In genomic region chr14:91326683-91327098, GRCm38 (mm10) we compare ENCODE assay signal across 20 mouse cellular contexts.
DNase-seq lines count a peak whose midpoint lies in the region; ATAC-seq and TF ChIP-seq lines count a peak whose summit lies in the region.
"Had no signal": no experiment of that assay in that cellular context is flagged by ENCODE, and none has a peak within 500 bp of the region (broad histone marks: within the 10 kb centered on the region; RNA-seq: fewer than 3 reads in every experiment).

No protein-coding gene starts in this region.

- no peak overlapping the region for H3K27ac ChIP-seq in forebrain, embryonic 14.5 days (ENCODE audit: low read depth, low read length)
- H3K27ac ChIP-seq in forebrain, embryonic 10.5 days = no peak overlapping the region
- no peak overlapping the region for H3K27ac ChIP-seq in hindbrain, embryonic 16.5 days (ENCODE audit: low read depth, low read length)
- H3K27ac ChIP-seq in neural tube, embryonic 13.5 days (replicated peaks) = peak overlapping the region; percentile 50; the same call in 1 of the 2 replicates
- no peak overlapping the region for H3K27ac ChIP-seq in layer of hippocampus, adult 2 months
- H3K27ac ChIP-seq in intestine, embryonic 15.5 days = no peak overlapping the region
- H3K27ac ChIP-seq: limb, embryonic 15.5 days had no signal

- no peaks in the 10 kb centered on the region for H3K36me3 ChIP-seq in forebrain, embryonic 14.5 days (ENCODE audit: control insufficient read depth, insufficient read depth, low read length)
- no peaks in the 10 kb centered on the region for H3K36me3 ChIP-seq in forebrain, embryonic 10.5 days (replicated peaks)
- no peaks in the 10 kb centered on the region for H3K36me3 ChIP-seq in hindbrain, embryonic 16.5 days (ENCODE audit: control insufficient read depth, insufficient read depth, low read length)
- H3K36me3 ChIP-seq in neural tube, embryonic 13.5 days = no peaks in the 10 kb centered on the region
- no peaks in the 10 kb centered on the region for H3K36me3 ChIP-seq in intestine, embryonic 15.5 days
- H3K36me3 ChIP-seq: limb, embryonic 15.5 days had no signal

- H3K4me1 ChIP-seq in forebrain, embryonic 14.5 days (ENCODE audit: control insufficient read depth, insufficient read depth, low read length) = no peaks in the 10 kb centered on the region
- no peaks in the 10 kb centered on the region for H3K4me1 ChIP-seq in forebrain, embryonic 10.5 days
- H3K4me1 ChIP-seq in hindbrain, embryonic 16.5 days (ENCODE audit: control insufficient read depth, insufficient read depth, low read depth, low read length) = no peaks in the 10 kb centered on the region
- H3K4me1 ChIP-seq in neural tube, embryonic 13.5 days (replicated peaks) = no peaks in the 10 kb centered on the region
- no peaks in the 10 kb centered on the region for H3K4me1 ChIP-seq in intestine, embryonic 15.5 days (replicated peaks)
- H3K4me1 ChIP-seq: limb, embryonic 15.5 days; megakaryocyte, embryonic 14.5 days had no signal

- DNase-seq in forebrain, embryonic 14.5 days (ENCODE audit: low spot score) = peak; percentile 5
- no peak for DNase-seq in forebrain, embryonic 10.5 days (ENCODE audit: extremely low spot score, low spot score)
- DNase-seq in brain, embryonic 14.5 days (ENCODE audit: low read depth) = peak; percentile 66
- no peak for DNase-seq in layer of hippocampus, adult 2 months (ENCODE audit: low spot score in 2 of 2)
- no peak for DNase-seq in right cerebral cortex, postnatal 4 days
- DNase-seq: cerebellum, adult 11-12 months; cerebellum, postnatal 36 days; heart, postnatal 36 days; kidney, adult 11 months; kidney, postnatal 10 days; layer of hippocampus, adult 9-11 months; liver, postnatal 0 days; lung, postnatal 14 days; thymus, postnatal 25 days had no signal

- H3K4me3 ChIP-seq in forebrain, embryonic 14.5 days (ENCODE audit: low read depth, low read length) = no peak overlapping the region
- H3K4me3 ChIP-seq in forebrain, embryonic 10.5 days = no peak overlapping the region
- no peak overlapping the region for H3K4me3 ChIP-seq in hindbrain, embryonic 16.5 days (ENCODE audit: low read length)
- no peak overlapping the region for H3K4me3 ChIP-seq in neural tube, embryonic 13.5 days
- no peak overlapping the region for H3K4me3 ChIP-seq in layer of hippocampus, adult 2 months
- H3K4me3 ChIP-seq in intestine, embryonic 15.5 days (replicated peaks) = no peak overlapping the region
- H3K4me3 ChIP-seq: limb, embryonic 15.5 days; megakaryocyte, embryonic 14.5 days had no signal

- H3K27me3 ChIP-seq in forebrain, embryonic 14.5 days (replicated peaks; ENCODE audit: control insufficient read depth, insufficient read depth, low read length) = no peaks in the 10 kb centered on the region
- H3K27me3 ChIP-seq in forebrain, embryonic 10.5 days (ENCODE audit: poor library complexity, severe bottlenecking) = no peaks in the 10 kb centered on the region
- H3K27me3 ChIP-seq in hindbrain, embryonic 16.5 days (replicated peaks; ENCODE audit: control insufficient read depth, insufficient read depth, low read length) = no peaks in the 10 kb centered on the region
- no peaks in the 10 kb centered on the region for H3K27me3 ChIP-seq in neural tube, embryonic 13.5 days
- H3K27me3 ChIP-seq in intestine, embryonic 15.5 days (replicated peaks) = no peaks in the 10 kb centered on the region
- H3K27me3 ChIP-seq: limb, embryonic 15.5 days; megakaryocyte, embryonic 14.5 days had no signal

- WGBS in forebrain, embryonic 14.5 days = 77% methylated on average over 3 of the region's 3 CpGs
- WGBS in forebrain, embryonic 10.5 days = 83% methylated on average over 3 of the region's 3 CpGs
- 41% methylated on average over 3 of the region's 3 CpGs for WGBS in hindbrain, embryonic 16.5 days
- 62% methylated on average over 3 of the region's 3 CpGs for WGBS in neural tube, embryonic 13.5 days
- WGBS in intestine, embryonic 15.5 days = 67% methylated on average over 3 of the region's 3 CpGs

- TF ChIP-seq POLR2A in brain, embryonic 14.5 days (IDR thresholded peaks at IDR 0.05; ENCODE audit: borderline replicate concordance, extremely low read depth, insufficient read depth, insufficient read length, poor library complexity, severe bottlenecking) = no peak

- no peak for TF ChIP-seq CTCF in brain, embryonic 14.5 days (IDR thresholded peaks at IDR 0.05; ENCODE audit: borderline replicate concordance, extremely low read depth, insufficient read depth, insufficient read length)
- no peak for TF ChIP-seq CTCF in layer of hippocampus, adult 2 months (conservative IDR thresholded peaks at IDR 0.05)

- H3K4me2 ChIP-seq in forebrain, embryonic 14.5 days (ENCODE audit: low read length) = no peak overlapping the region
- H3K4me2 ChIP-seq in hindbrain, embryonic 16.5 days (ENCODE audit: low read length) = no peak overlapping the region
- no peak overlapping the region for H3K4me2 ChIP-seq in neural tube, embryonic 13.5 days
- H3K4me2 ChIP-seq in intestine, embryonic 15.5 days (replicated peaks) = no peak overlapping the region
- H3K4me2 ChIP-seq: heart, embryonic 11.5 days; limb, embryonic 15.5 days had no signal

- no peak overlapping the region for H3K9ac ChIP-seq in forebrain, embryonic 14.5 days (ENCODE audit: low read length)
- H3K9ac ChIP-seq in hindbrain, embryonic 16.5 days (ENCODE audit: low read depth, low read length) = no peak overlapping the region
- no peak overlapping the region for H3K9ac ChIP-seq in neural tube, embryonic 13.5 days
- H3K9ac ChIP-seq in intestine, embryonic 15.5 days = no peak overlapping the region
- H3K9ac ChIP-seq: limb, embryonic 15.5 days; liver, postnatal 0 days had no signal

- no peaks in the 10 kb centered on the region for H3K9me3 ChIP-seq in forebrain, embryonic 14.5 days (replicated peaks; ENCODE audit: control insufficient read depth, low read length)
- no peaks in the 10 kb centered on the region for H3K9me3 ChIP-seq in forebrain, embryonic 10.5 days
- no peaks in the 10 kb centered on the region for H3K9me3 ChIP-seq in hindbrain, embryonic 16.5 days (ENCODE audit: control insufficient read depth, low read length)
- no peaks in the 10 kb centered on the region for H3K9me3 ChIP-seq in neural tube, embryonic 13.5 days
- no peaks in the 10 kb centered on the region for H3K9me3 ChIP-seq in intestine, embryonic 15.5 days
- H3K9me3 ChIP-seq: limb, embryonic 15.5 days; megakaryocyte, embryonic 14.5 days had no signal

- no peak for ATAC-seq in forebrain, embryonic 14.5 days
- ATAC-seq in hindbrain, embryonic 16.5 days = peak; percentile 64
- no peak for ATAC-seq in neural tube, embryonic 13.5 days (ENCODE audit: low read depth)
- no peak for ATAC-seq in intestine, embryonic 15.5 days
- ATAC-seq: liver, postnatal 0 days had no signal

Comparison
In these comparisons a context has a peak if more than half of its experiments do, and no peak if none do; other contexts are left out.
1. DNase-seq: peak in forebrain, embryonic 14.5 days (single experiment) and brain, embryonic 14.5 days (single experiment); none in forebrain, embryonic 10.5 days (single experiment), layer of hippocampus, adult 2 months (0 of 2) and right cerebral cortex, postnatal 4 days (single experiment).